Mouse (Mus musculus) liver, postnatal 0 days (tissue): ENCODE measurements around the gene H2-DMb1.

Experiments used
- CTCF ChIP-seq: sonication (generic); IDR thresholded peaks from 2 replicates; pipeline ENCODE4 v1.5.1; 2016; ENCODE audit warnings: antibody characterized with exemption, low read depth
- EP300 ChIP-seq: IDR thresholded peaks from 2 replicates; pipeline ENCODE4 v1.6.1; 2016; ENCODE audit warnings: antibody characterized with exemption, low read depth, mild to moderate bottlenecking

DNA sequence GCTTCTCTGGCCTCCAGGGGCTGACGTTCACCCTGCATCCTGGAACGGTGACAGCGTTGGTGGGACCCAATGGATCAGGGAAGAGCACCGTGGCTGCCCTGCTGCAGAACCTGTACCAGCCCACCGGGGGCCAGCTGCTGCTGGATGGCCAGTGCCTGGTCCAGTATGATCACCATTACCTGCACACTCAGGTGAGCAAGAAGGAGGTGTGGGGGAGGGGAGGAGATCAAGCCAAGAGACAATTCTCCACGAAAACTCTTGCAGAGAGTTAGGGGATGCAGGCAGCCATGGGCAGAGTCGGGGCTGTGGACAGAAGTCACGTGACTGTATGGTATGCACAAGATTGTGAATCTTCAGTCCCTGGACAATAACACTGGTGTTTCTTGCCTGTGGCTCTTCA lies 40.6 kb downstream of the H2-DMb1 start:
- TF ChIP-seq CTCF (no peak), EP300 (no peak)
